Mouse (Mus musculus) bone marrow macrophage, adult 2 months (primary cell): ENCODE data around the gene Cep152.

ENCODE experiments used
- CTCF ChIP-seq: IDR thresholded peaks from 2 replicates; pipeline ENCODE4 v1.5.1; 2012; ENCODE audit warnings: low read depth, mild to moderate bottlenecking, low read length, moderate library complexity
- POLR2A ChIP-seq: IDR thresholded peaks from 2 replicates; pipeline ENCODE4 v1.6.1; 2012; ENCODE audit warnings: mild to moderate bottlenecking, low read depth, low read length, borderline replicate concordance

DNA sequence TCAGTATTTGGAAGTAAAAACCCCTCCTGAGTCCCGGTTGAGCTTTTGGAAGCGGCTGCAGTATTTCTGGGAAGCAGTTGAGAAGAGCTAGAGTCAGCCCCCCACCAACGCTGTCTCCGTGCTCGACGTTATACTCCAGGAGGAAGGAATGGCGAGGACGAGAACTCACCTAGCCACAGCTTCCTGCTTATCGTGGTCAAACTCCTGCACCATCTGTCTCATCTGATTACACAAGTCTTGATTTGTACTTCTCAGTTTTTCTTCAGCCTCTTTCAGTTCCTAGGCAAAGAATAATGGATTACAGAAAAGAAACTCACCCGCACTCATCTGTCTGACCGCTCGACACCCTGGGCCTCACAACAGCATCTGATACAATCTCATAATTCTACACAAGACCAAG lies 35.6 kb downstream of the Cep152 start:
- no peak for TF ChIP-seq POLR2A
- no peak for TF ChIP-seq CTCF
